Mouse (Mus musculus) C2C12 (cell line): ENCODE data around the gene Ndufs5.

Experiments used
- CEBPB ChIP-seq: IDR thresholded peaks from one replicate; pipeline ENCODE4 v1.6.1; 2011; ENCODE audit warnings: low read depth, mild to moderate bottlenecking, control low read depth, moderate library complexity
- CTCF ChIP-seq: IDR thresholded peaks from one replicate; pipeline ENCODE4 v1.5.1; 2011; ENCODE audit not compliant: control insufficient read depth, insufficient read depth, insufficient read length
- FOSL1 ChIP-seq: IDR thresholded peaks from one replicate; pipeline ENCODE4 v1.8.0; 2011; ENCODE audit warnings: mild to moderate bottlenecking, low read length; ENCODE audit not compliant: poor library complexity, insufficient read depth, severe bottlenecking
- MAX ChIP-seq: IDR thresholded peaks from one replicate; pipeline ENCODE4 v1.6.1; 2011; ENCODE audit warnings: mild to moderate bottlenecking, control low read depth
- MYOD1 ChIP-seq: IDR thresholded peaks from one replicate; pipeline ENCODE4 v1.6.1; 2011; ENCODE audit warnings: low read depth; ENCODE audit not compliant: control insufficient read depth, insufficient read length
- MYOG ChIP-seq: IDR thresholded peaks from one replicate; pipeline ENCODE4 v1.6.1; 2011; ENCODE audit not compliant: control insufficient read depth, insufficient read length; ENCODE audit errors: extremely low read depth
- USF1 ChIP-seq: IDR thresholded peaks from one replicate; pipeline ENCODE4 v1.6.1; 2011; ENCODE audit warnings: low read depth, mild to moderate bottlenecking, control low read depth, moderate library complexity

GRCm38 (mm10) chr4:123712431-123712830, 5.6 kb downstream of the Ndufs5 start:
- TF ChIP-seq CTCF (no peak), FOSL1 (no peak), CEBPB (no peak), MAX (no peak), USF1 (no peak), MYOG (no peak), MYOD1 (no peak)
